Mouse (Mus musculus) lung, postnatal 0 days (tissue): ENCODE data around the gene Rps6ka2.

Experiments used
- CTCF ChIP-seq: IDR thresholded peaks from 2 replicates; pipeline ENCODE4 v1.5.1; 2016; ENCODE audit warnings: antibody characterized with exemption, mild to moderate bottlenecking
- EP300 ChIP-seq: IDR thresholded peaks from 2 replicates; pipeline ENCODE4 v1.6.1; 2016; ENCODE audit warnings: antibody characterized with exemption, mild to moderate bottlenecking, control low read depth

DNA sequence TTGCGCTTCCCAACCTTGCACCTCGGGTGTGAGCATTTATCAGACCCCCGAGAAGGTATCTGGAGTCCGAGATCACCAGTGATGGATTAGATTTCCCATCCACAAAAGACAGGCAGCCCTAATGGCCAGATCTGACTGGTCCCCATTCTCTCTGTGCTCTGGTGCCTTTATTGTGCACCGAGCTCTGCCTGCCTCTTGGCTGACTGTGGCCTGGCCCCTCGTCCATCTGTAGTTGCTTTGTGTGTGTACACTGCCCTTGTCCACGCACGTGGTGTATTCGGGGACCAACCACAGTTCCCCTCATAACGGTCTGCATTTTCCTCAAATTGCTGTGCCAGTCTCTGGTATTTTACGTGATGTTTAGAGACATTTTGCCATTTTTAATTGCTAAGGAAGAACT, 40.7 kb downstream of the Rps6ka2 start:
- TF ChIP-seq CTCF (no peak), EP300 (no peak)
